Mouse (Mus musculus) midbrain, embryonic 15.5 days (tissue): ENCODE results near the gene Akap2. TPM values are rescaled to one million over a fixed set of nuclear protein-coding genes. Genes with fewer than 3 reads are reported as not detected.
A peak's percentile ranks its signal among the peaks of the same experiment; 100 is the strongest.

Experiments
- ATAC-seq: fragments of 200-750 bp; cut with Nextera tagmentation; replicated peaks from 2 replicates; pipeline ENCODE4 v1.8.0; 2017; ENCODE audit warnings: moderate TSS enrichment
- H3K27ac ChIP-seq: fragments of 300-500 bp; sonication (generic); 2 replicates; pipeline ENCODE4 v1.5.1; 2015; ENCODE audit warnings: mild to moderate bottlenecking, inconsistent platforms
- H3K27me3 ChIP-seq: fragments of 300-500 bp; sonication (generic); replicated peaks from 2 replicates; pipeline ENCODE4 v1.6.1; 2015; ENCODE audit warnings: inconsistent platforms
- H3K36me3 ChIP-seq: fragments of 300-500 bp; sonication (generic); replicated peaks from 2 replicates; pipeline ENCODE4 v1.6.1; 2015; ENCODE audit warnings: inconsistent platforms
- H3K4me1 ChIP-seq: fragments of 300-500 bp; sonication (generic); 2 replicates; pipeline ENCODE4 v1.6.1; 2015; ENCODE audit warnings: inconsistent platforms
- H3K4me2 ChIP-seq: fragments of 300-500 bp; sonication (generic); 2 replicates; pipeline ENCODE4 v1.6.1; 2015; ENCODE audit warnings: inconsistent platforms, mild to moderate bottlenecking, moderate library complexity
- H3K4me3 ChIP-seq: fragments of 300-500 bp; sonication (generic); 2 replicates; pipeline ENCODE4 v1.5.1; 2015; ENCODE audit warnings: mild to moderate bottlenecking, inconsistent platforms
- H3K9ac ChIP-seq: fragments of 300-500 bp; sonication (generic); 2 replicates; pipeline ENCODE4 v1.6.1; 2015; ENCODE audit warnings: mild to moderate bottlenecking, inconsistent platforms
- H3K9me3 ChIP-seq: fragments of 300-500 bp; sonication (generic); 2 replicates; pipeline ENCODE4 v1.6.1; 2016; ENCODE audit warnings: inconsistent platforms
- WGBS: fragments of 180-500 bp; shearing (Covaris S2); methylation state at CpG from one replicate; pipeline ENCODE4 v1.1.7; 2015; ENCODE audit warnings: mixed read lengths; 5-methylcytosine and 5-hydroxymethylcytosine counted together
- polyA plus RNA-seq: library from polyadenylated mRNA; unstranded; fragments of >200 nt; fragmentation: Nextera tagmentation; extraction: Ambion mirVana; gene quantifications from 2 replicates; pipeline ENCODE4 v1.2.1, GENCODE M21; 2015

The Akap2 gene
- polyA plus RNA-seq, 1 experiment from 2014 or later: 10.2 TPM

DNA sequence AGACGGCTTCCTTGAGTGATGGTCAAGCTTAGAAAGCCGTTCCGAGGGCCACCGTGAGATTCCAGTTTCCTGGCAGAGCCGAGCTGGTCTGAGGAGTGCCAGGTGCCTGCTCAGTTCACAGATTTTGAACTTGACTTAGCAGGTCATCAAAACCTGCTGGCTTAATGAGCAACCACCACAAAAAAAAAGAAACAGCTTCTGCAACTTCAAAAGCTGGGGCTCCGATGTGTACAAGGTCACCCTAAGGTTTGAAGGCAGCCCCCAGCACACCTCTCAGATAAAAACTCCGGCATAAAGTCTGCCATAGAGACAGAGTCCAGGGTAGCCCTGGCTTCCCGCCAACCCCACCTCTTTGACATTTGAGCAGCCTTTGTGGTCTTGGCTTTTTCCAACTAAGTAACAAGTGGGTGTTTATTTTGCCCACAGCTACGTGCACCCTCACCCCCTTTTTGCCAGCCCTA is 198.8 kb downstream of the Akap2 start, which contains the start of gene D630039A03Rik:
Gene D630039A03Rik (minus strand): TSS at position 97 of the 461 bp plus-strand sequence.
- Histone ChIP-seq H3K27me3 (no peaks in the 10 kb centered on the region), H3K4me2 (no peak within 1 kb of the TSS)
- WGBS: 41% methylated on average over 9 of the region's 9 CpGs

DNA sequence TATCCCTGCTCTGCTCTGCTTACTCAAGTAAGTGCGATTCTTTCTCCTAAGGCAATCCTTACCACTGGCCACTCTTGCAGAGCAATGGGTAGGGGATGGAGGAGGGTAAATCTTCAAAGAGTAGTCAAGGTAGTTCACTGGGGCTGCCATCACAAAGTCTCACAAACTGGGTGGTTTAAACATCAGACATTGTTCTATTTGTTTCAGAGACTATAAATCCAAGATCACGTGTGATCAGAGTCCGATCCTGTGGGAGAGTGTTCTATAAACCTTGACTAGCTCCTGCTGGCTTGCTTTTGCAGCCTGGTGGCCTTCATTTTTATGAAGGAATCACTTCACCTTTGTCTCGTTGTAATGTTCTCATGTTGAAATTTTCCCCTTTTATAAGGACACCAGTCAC is 199.3 kb downstream of the Akap2 start:
- no peaks in the 10 kb centered on the region for H3K36me3 ChIP-seq
- H3K27ac ChIP-seq: no peak overlapping the region
- no peaks in the 10 kb centered on the region for H3K27me3 ChIP-seq
- H3K4me1 ChIP-seq: peaks cover 3% of the 10 kb centered on the region; the same call in 1 of the 2 replicates
- no peak overlapping the region for H3K9ac ChIP-seq
- ATAC-seq: no peak
- no peak overlapping the region for H3K4me2 ChIP-seq
- 80% methylated on average over 4 of the region's 4 CpGs for WGBS
- H3K9me3 ChIP-seq: no peaks in the 10 kb centered on the region
- no peak overlapping the region for H3K4me3 ChIP-seq

More for the DNA sequence above, 198.8 kb downstream of the Akap2 start, which contains the start of gene D630039A03Rik:
- no peak for ATAC-seq
- peaks cover 3% of the 10 kb centered on the region; the same call in 1 of the 2 replicates for H3K4me1 ChIP-seq
- no peak within 1 kb of the TSS for H3K27ac ChIP-seq
- H3K9ac ChIP-seq: no peak within 1 kb of the TSS
- H3K9me3 ChIP-seq: no peaks in the 10 kb centered on the region
- H3K4me3 ChIP-seq: no peak within 1 kb of the TSS
- no peaks in the 10 kb centered on the region for H3K36me3 ChIP-seq

DNA sequence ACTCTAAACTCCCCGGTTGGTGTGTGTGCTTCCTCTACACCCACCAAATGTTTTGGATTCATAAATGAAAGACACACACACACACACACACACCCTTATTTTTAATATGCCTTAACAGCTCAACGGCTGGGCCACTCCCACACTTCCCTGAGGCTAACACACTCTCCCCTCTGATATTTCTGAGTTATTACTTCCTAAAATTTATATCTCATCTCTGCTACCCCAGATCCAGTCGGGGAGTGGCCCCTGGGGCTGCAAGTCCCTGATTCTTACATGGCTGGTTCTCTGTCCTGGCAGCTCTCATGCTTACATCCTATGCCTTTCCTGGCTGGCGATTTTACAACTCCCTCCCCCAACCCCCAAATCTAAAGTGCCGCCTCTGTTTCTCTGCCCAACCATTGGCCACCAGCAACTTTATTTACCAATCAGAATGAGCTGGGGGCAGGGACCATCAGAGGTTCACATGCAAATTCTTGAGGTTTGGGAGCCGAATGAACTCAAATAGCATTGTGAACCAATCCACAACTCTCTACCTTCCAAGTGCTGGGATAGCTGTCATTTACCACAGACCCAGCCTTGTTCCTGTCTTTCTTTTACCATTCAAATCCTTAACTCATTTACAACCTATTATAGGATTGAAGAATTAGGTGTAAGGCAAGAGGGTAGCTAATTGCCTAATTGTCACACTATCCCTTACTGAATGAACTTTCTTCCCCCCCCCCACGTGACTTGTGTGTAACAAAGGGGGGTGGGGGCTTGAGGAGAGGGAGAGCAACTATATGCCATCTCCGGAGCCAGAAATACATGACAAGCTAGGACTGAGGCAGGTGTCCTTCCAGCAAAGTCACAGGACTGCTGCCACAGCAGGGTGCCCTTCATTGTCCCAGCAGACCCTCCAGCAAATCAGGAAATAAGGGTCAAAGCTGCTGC is 202.3 kb downstream of the Akap2 start:
- H3K27me3 ChIP-seq: no peaks in the 10 kb centered on the region
- no peak overlapping the region for H3K4me2 ChIP-seq
- no peaks in the 10 kb centered on the region for H3K9me3 ChIP-seq
- 18% methylated on average over 8 of the region's 8 CpGs for WGBS
- H3K4me1 ChIP-seq: peaks cover 3% of the 10 kb centered on the region; the same call in 1 of the 2 replicates
- no peak overlapping the region for H3K4me3 ChIP-seq
- no peak overlapping the region for H3K27ac ChIP-seq
- no peaks in the 10 kb centered on the region for H3K36me3 ChIP-seq
- H3K9ac ChIP-seq: no peak overlapping the region
- no peak for ATAC-seq

DNA sequence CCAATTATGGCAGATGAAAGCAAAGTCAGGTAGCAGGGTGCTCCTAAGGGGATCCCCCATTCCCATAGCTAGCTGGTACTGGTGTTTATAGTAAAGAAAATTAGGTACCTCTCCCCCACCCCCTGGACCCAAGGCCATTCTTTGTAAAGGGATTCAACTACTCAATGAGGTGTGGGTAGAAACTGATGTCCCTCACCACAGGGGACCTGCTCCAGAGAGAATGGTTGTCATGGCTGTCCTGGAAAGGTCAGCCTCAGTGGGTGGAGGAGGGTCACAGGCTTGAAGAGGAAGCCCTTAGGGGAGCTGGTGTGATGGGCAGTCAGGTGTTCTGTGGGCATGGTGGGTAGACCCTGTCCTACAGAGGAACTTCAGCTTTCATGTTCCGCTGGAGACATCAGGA is 203.1 kb downstream of the Akap2 start:
- peaks cover 3% of the 10 kb centered on the region; the same call in 1 of the 2 replicates for H3K4me1 ChIP-seq
- H3K27ac ChIP-seq: no peak overlapping the region
- ATAC-seq: no peak
- H3K36me3 ChIP-seq: no peaks in the 10 kb centered on the region
- 69% methylated on average over 1 of the region's 1 CpGs for WGBS
- no peaks in the 10 kb centered on the region for H3K27me3 ChIP-seq
- H3K4me2 ChIP-seq: no peak overlapping the region
- no peaks in the 10 kb centered on the region for H3K9me3 ChIP-seq
- H3K9ac ChIP-seq: no peak overlapping the region
- no peak overlapping the region for H3K4me3 ChIP-seq

DNA sequence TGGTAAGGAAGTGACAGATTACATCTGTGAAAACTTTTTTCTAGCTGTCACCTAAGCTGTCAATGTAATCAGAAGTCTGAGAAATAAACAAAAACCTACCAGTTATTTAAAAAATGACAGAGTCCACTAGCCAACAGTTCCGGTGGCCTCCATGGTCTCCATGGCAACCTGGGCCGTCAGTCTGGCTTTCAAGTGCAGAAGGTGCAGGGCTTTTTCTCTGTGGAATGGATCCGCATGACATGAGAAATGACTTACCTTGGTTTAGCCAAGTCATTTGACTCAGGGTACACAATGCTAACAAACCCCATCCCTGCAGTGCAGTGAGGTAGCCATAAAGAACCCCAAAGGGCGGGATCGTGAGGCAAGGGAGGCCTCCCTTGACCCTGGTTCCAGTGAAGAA is 204.7 kb downstream of the Akap2 start:
- Histone ChIP-seq H3K9me3 (no peaks in the 10 kb centered on the region), H3K4me1 (peaks cover 3% of the 10 kb centered on the region; the same call in 1 of the 2 replicates), H3K4me2 (no peak overlapping the region), H3K9ac (no peak overlapping the region), H3K27ac (no peak overlapping the region), H3K4me3 (no peak overlapping the region), H3K27me3 (no peaks in the 10 kb centered on the region), H3K36me3 (no peaks in the 10 kb centered on the region)
- WGBS: 29% methylated on average over 5 of the region's 5 CpGs
- ATAC-seq: no peak

DNA sequence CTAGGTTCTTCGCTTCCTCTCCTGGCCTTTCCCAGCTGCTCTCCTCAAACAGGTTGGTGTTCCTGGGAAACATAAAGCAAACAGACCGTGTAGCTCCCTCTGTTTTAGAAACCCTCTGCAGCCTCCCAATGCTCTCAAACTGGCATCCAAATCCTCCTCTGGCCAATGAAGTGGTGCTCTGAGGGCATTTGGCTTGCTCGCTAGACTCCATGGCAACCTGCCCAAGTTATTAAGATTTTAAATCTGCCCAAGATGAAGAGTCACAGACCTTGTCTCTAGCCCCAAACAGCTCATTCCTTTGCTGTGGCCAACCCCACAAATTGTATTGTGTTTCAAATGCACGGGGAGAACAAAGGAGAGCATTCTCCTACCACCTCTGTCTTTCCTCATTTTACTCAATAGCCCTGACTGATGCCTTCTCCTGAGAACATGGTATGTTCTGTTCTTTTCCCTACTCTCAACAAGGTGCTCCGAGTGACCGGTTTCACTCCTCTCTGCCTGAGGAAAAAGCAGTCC is 207.2 kb downstream of the Akap2 start:
- Histone ChIP-seq H3K9me3 (no peaks in the 10 kb centered on the region), H3K27me3 (no peaks in the 10 kb centered on the region), H3K36me3 (no peaks in the 10 kb centered on the region), H3K9ac (no peak overlapping the region), H3K4me1 (peaks cover 3% of the 10 kb centered on the region; the same call in 1 of the 2 replicates), H3K4me2 (no peak overlapping the region), H3K27ac (no peak overlapping the region), H3K4me3 (no peak overlapping the region)
- ATAC-seq: no peak
- WGBS: 75% methylated on average over 6 of the region's 6 CpGs

DNA sequence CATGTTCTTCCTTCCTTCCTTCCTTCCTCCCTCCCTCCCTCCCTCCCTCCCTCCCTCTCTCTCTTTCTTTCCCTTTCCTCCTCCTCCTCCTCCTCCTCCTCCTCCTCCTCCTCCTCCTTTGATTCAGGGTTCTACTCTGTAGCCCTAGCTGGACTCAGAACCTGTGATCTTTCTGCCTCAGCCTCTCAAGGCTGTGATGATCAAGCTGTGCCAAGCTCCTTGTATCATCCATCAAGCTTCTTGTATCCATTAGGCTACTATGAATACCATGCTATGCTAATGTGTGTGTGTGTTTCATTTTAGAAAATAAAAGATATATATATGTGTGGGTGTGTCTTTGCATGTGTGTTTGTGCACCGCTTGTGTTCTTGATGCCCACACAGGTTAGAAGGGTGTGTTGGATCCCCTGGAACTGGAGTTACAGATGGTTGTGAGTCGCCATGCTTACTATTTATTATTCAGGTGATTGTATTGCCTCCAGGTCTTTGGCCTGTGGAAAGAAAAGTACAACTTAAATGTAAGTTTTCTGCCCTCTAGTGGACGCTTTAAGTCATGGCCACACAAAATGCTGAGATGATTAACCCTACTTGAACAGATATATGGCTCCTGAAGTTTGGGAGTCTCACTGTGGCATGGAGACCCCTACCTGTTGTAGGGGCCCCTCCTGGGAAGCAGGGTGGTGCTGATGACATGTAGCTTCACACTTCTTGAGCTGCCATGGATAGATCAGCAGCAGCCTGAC is 210.2 kb downstream of the Akap2 start:
- no peak overlapping the region for H3K4me2 ChIP-seq
- WGBS: 22% methylated on average over 3 of the region's 3 CpGs

DNA sequence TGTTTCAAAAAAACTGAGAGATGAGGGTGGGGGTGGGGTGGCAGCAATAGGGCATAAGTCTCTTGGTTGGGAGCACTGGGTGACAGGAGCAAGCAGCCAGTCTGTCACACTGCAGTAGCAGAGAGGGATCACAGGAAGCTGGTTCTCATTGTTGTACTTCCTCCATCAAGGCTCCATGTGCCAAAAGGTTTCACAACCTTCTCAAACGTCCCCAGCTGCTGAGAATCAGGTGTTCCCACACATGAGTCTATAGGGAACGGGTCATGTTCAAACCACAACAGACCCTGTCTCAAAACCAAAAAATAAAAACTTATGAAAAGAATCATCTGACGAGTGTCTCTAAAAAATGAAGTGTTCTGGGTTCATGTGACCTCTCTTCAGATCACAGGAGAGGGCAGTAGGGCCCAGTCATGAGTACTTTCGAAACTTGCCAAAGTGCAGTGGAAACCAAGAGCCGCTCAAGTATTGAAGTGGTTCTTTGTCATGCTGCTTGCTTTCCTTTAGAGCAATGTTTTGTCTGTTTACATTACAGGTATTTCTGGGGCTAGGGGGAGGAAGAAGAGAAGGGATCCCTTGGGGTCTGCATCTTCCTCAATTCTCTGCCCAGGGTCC is 213.2 kb downstream of the Akap2 start:
- no peak for ATAC-seq

More for the DNA sequence above, 210.2 kb downstream of the Akap2 start:
- no peak overlapping the region for H3K4me3 ChIP-seq
- no peak overlapping the region for H3K9ac ChIP-seq
- no peak overlapping the region for H3K27ac ChIP-seq
- peak; percentile 69 for ATAC-seq
- no peaks in the 10 kb centered on the region for H3K4me1 ChIP-seq
- no peaks in the 10 kb centered on the region for H3K27me3 ChIP-seq
- no peaks in the 10 kb centered on the region for H3K36me3 ChIP-seq
- H3K9me3 ChIP-seq: no peaks in the 10 kb centered on the region

DNA sequence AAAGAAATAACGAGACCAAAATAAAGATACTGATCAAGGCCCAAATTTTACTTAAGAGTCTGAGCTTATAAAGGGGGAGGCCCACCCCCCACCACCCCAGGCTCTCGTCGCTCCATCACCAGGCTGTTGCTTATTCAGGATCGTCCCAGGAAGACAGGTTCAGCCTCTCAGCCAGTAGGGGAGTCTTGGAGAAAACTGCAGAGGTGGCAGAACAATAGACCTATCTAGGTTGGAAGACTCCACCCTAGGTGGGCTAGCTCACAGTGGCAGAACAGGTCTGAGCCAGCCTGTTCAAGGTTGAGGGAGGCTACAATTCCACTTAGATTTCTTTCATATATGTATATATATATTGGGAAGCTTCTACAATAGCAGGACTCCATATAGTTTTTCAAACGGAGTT is 216.7 kb downstream of the Akap2 start:
- no peak overlapping the region for H3K27ac ChIP-seq
- 77% methylated on average over 5 of the region's 5 CpGs for WGBS
- no peak overlapping the region for H3K4me3 ChIP-seq
- no peak overlapping the region for H3K4me2 ChIP-seq
- no peaks in the 10 kb centered on the region for H3K4me1 ChIP-seq
- ATAC-seq: no peak
- H3K9ac ChIP-seq: no peak overlapping the region
- H3K9me3 ChIP-seq: no peaks in the 10 kb centered on the region
- H3K36me3 ChIP-seq: no peaks in the 10 kb centered on the region
- no peaks in the 10 kb centered on the region for H3K27me3 ChIP-seq

More for the DNA sequence above, 213.2 kb downstream of the Akap2 start:
- no peak overlapping the region for H3K9ac ChIP-seq
- H3K4me3 ChIP-seq: no peak overlapping the region
- H3K4me2 ChIP-seq: no peak overlapping the region
- no peaks in the 10 kb centered on the region for H3K4me1 ChIP-seq
- H3K27me3 ChIP-seq: no peaks in the 10 kb centered on the region
- 76% methylated on average over 5 of the region's 5 CpGs for WGBS
- H3K27ac ChIP-seq: no peak overlapping the region
- H3K9me3 ChIP-seq: no peaks in the 10 kb centered on the region
- no peaks in the 10 kb centered on the region for H3K36me3 ChIP-seq

DNA sequence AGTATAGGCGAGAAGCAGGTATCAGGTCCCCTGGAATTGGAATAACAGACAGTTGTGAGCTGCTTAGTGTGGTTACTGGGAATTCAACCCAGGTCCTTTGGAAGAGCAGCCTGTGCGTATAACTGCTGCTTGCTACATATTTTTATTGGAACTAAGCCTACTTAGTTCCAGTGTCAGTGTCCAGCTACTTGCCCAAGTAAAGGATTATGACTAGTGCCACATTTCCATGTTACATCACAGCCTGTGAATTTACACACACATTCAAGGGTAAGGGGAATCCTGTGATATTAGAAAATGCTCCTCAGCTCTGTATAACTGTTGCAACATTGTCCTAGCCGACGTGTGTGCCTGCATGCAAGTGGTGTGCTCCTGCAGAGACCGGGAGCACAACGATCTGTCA is 219.8 kb downstream of the Akap2 start:
- Histone ChIP-seq H3K9me3 (no peaks in the 10 kb centered on the region), H3K4me3 (no peak overlapping the region), H3K4me1 (no peaks in the 10 kb centered on the region), H3K27me3 (no peaks in the 10 kb centered on the region), H3K27ac (no peak overlapping the region), H3K4me2 (no peak overlapping the region), H3K9ac (no peak overlapping the region), H3K36me3 (no peaks in the 10 kb centered on the region)
- ATAC-seq: no peak
- WGBS: 90% methylated on average over 6 of the region's 6 CpGs

DNA sequence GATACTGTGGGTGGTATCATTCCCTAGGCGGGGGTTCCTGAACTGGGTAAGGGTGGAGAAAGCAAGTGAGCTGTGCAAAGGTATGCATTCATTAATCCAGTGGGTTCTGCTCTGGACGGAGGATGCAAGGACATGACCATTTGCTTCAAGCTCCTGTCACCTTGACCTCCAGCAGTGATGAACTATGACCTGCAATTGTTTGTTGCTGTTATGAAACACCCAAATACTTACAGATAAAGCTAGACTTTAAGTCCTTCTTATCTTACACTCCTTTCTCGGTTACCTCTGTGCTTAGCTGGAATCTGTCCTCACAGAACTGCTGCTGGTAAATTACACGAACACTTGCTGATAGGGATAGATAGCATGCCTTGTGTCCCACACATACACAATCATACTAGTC is 223.2 kb downstream of the Akap2 start:
- no peaks in the 10 kb centered on the region for H3K27me3 ChIP-seq
- H3K4me1 ChIP-seq: no peaks in the 10 kb centered on the region
- ATAC-seq: no peak
- no peak overlapping the region for H3K4me2 ChIP-seq
- WGBS: 91% methylated on average over 4 of the region's 4 CpGs
- no peak overlapping the region for H3K27ac ChIP-seq
- H3K4me3 ChIP-seq: no peak overlapping the region
- no peak overlapping the region for H3K9ac ChIP-seq
- H3K9me3 ChIP-seq: no peaks in the 10 kb centered on the region
- H3K36me3 ChIP-seq: peaks cover 11% of the 10 kb centered on the region

DNA sequence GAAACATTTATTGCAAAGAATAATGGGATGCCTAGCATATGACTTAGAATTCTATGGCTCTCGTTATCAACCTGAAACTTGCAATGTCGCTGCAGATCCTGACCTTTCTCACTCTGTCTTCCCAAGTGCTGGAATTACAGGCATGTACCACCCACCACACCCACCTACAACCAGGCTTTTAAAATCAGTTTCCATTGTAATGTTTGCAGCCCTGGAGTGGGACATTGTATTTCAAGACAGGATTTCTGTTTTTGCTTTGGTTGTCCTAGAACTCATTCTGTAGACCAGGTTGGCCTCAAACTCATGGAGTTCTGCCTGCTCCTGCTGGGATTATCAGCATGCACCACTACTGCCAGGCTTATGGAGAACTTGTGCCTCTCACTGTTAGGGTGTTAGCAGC is 225.4 kb downstream of the Akap2 start:
- no peak overlapping the region for H3K4me2 ChIP-seq
- no peaks in the 10 kb centered on the region for H3K4me1 ChIP-seq
- WGBS: 92% methylated on average over 2 of the region's 2 CpGs
- H3K27me3 ChIP-seq: no peaks in the 10 kb centered on the region
- H3K9me3 ChIP-seq: no peaks in the 10 kb centered on the region
- peaks cover 15% of the 10 kb centered on the region for H3K36me3 ChIP-seq
- no peak for ATAC-seq
- H3K4me3 ChIP-seq: no peak overlapping the region
- H3K9ac ChIP-seq: no peak overlapping the region
- H3K27ac ChIP-seq: no peak overlapping the region
